Mouse (Mus musculus): ENCODE results near the gene Utrn. TPM values are rescaled to one million over a fixed set of nuclear protein-coding genes. Genes with fewer than 3 reads are reported as not detected.
A peak's percentile ranks its signal among the peaks of the same experiment; 100 is the strongest.

Utrn gene
- polyA plus RNA-seq, 1 experiment, result 14.9 TPM

DNA sequence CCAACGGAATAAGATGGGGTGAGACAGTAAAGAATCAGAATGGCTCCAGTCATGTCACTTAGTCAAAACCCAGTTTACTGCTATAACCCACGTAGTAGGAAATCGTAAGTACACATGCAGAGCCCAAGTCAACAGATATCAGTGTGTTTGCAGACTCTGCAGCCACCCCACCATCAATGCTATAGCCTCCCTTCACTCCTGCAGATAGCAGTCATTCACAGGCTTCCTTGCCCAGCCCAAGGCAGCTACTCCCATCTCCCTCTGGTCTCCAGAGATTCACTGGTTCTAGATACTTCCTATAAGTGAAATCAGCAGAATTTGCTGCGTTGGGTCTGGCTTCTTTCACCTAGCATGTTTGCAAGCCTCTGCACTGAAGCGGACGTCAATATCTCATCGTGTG, 54.8 kb downstream of the Utrn start:
- H3K4me3 ChIP-seq (ENCODE audit: extremely low read depth, insufficient read depth, insufficient read length), result no peak overlapping the region
- WGBS, result 79% methylated on average over 7 of the region's 7 CpGs

DNA sequence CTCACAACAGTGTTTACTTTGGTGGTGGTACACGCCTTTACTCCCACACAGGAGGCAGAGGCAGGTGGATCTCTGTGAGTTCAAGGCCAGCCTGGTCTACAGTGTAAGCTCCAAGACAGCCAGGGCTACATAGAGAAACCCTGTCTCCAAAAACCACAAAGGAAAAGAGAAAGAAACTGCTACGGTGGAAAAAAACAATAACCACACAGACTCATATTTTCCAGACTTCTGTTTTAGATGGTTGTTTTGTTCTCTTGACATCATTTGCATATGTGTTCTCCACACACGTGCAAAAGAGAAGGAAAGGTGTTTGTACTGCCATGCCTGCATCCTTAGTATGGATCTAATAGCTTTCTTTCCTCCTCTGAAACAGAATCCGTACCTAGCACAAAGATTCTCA, 55.3 kb downstream of the Utrn start:
- Histone ChIP-seq H3K27me3 (ENCODE audit: control insufficient read depth, insufficient read depth, low read length) (no peaks in the 10 kb centered on the region), H3K36me3 (ENCODE audit: control insufficient read depth, insufficient read depth, low read length) (no peaks in the 10 kb centered on the region), H3K27ac (ENCODE audit: insufficient read depth, low read length) (peak overlapping the region; percentile 85), H3K4me3 (ENCODE audit: extremely low read depth, insufficient read depth, insufficient read length) (peak overlapping the region; percentile 15), H3K4me1 (ENCODE audit: control insufficient read depth, insufficient read depth, insufficient read length) (peaks cover 14% of the 10 kb centered on the region; the same call in 1 of the 2 replicates)
- peak in 1 of 2 experiments; percentile 53 for DNase-seq (ENCODE audit: low read depth in 1 of 2, low spot score in 2 of 2)
- TF ChIP-seq CTCF (IDR thresholded peaks at IDR 0.05; ENCODE audit: extremely low read depth, insufficient read depth, insufficient read length, insufficient replicate concordance) (no peak), POLR2A (IDR thresholded peaks at IDR 0.05; ENCODE audit: low read depth, low read length) (no peak)
- WGBS, result 34% methylated on average over 4 of the region's 4 CpGs

More for the DNA sequence above, 54.8 kb downstream of the Utrn start:
- TF ChIP-seq POLR2A (IDR thresholded peaks at IDR 0.05; ENCODE audit: low read depth, low read length), result no peak
- TF ChIP-seq CTCF (IDR thresholded peaks at IDR 0.05; ENCODE audit: extremely low read depth, insufficient read depth, insufficient read length, insufficient replicate concordance), result no peak
- no peaks in the 10 kb centered on the region for H3K36me3 ChIP-seq (ENCODE audit: control insufficient read depth, insufficient read depth, low read length)
- H3K27me3 ChIP-seq (ENCODE audit: control insufficient read depth, insufficient read depth, low read length), result no peaks in the 10 kb centered on the region
- DNase-seq (ENCODE audit: low read depth in 1 of 2, low spot score in 2 of 2), result no peak
- peaks cover 14% of the 10 kb centered on the region; the same call in 1 of the 2 replicates for H3K4me1 ChIP-seq (ENCODE audit: control insufficient read depth, insufficient read depth, insufficient read length)
- peak overlapping the region; percentile 5; the same call in 1 of the 2 replicates for H3K27ac ChIP-seq (ENCODE audit: insufficient read depth, low read length)

DNA sequence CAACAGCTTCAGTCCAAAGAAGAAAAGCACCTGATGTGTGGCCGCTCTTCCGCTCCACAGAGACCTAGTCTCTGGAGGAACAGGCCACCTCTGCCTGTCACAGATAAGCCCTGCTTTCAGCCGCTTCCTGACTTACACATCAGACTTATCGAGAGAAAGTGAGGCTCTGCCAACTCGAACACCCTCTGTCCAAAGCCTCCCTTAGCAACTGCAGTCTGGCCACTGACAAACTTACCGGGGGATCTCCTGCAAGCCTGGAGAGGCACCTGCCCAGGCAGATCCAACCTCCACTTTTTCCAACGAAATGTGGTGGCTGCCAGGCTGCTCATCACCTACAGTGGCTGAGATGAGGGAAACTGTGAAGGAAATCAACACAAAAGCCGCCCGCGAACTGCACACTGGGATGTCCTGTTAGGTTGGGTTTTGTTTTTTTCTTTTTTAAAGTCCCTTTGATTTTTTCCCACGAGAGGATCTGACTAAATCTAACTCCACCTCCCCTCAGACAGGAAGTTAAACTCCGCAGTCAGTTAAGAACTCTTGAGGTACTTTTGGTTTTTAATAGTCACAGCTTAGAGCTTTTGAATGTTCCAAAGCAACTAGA, 55.9 kb downstream of the Utrn start:
- TF ChIP-seq CTCF (IDR thresholded peaks at IDR 0.05; ENCODE audit: extremely low read depth, insufficient read depth, insufficient read length, insufficient replicate concordance), result no peak
- TF ChIP-seq POLR2A (IDR thresholded peaks at IDR 0.05; ENCODE audit: low read depth, low read length), result peak; percentile 36; the same call in 1 of the 2 replicates
- Histone ChIP-seq H3K27me3 (ENCODE audit: control insufficient read depth, insufficient read depth, low read length) (no peaks in the 10 kb centered on the region), H3K36me3 (ENCODE audit: control insufficient read depth, insufficient read depth, low read length) (no peaks in the 10 kb centered on the region), H3K4me3 (ENCODE audit: extremely low read depth, insufficient read depth, insufficient read length) (peak overlapping the region; percentile 63), H3K27ac (ENCODE audit: insufficient read depth, low read length) (peak overlapping the region; percentile 88), H3K4me1 (ENCODE audit: control insufficient read depth, insufficient read depth, insufficient read length) (peaks cover 14% of the 10 kb centered on the region; the same call in 1 of the 2 replicates)
- peak; percentile 36 to 68 for DNase-seq (ENCODE audit: low read depth in 1 of 2, low spot score in 2 of 2)
- WGBS, result 1% methylated on average over 12 of the region's 12 CpGs

DNA sequence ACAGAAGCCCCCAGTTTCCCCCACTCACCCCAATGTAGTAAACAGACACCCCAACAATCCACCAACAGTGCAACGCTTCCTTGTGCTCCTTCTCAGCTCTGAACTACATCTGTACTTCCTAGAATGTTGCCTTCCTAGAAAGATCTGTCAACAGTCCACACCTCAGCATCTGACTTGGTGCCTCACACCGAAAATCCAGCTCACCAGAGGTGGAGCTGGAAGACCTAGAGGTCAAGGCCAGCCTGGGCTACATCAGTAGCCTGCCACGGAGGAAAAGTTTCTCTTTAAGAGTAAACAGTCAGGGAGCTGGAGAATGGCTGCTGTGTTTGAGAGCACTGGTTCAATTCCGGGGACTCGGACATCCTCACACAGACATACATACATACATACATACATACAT, 56.5 kb downstream of the Utrn start:
- no peaks in the 10 kb centered on the region for H3K27me3 ChIP-seq (ENCODE audit: control insufficient read depth, insufficient read depth, low read length)
- H3K27ac ChIP-seq (ENCODE audit: insufficient read depth, low read length), result peak overlapping the region; percentile 88
- H3K4me3 ChIP-seq (ENCODE audit: extremely low read depth, insufficient read depth, insufficient read length), result peak overlapping the region; percentile 63
- H3K4me1 ChIP-seq (ENCODE audit: control insufficient read depth, insufficient read depth, insufficient read length), result peaks cover 16% of the 10 kb centered on the region; the same call in 1 of the 2 replicates
- TF ChIP-seq CTCF (IDR thresholded peaks at IDR 0.05; ENCODE audit: extremely low read depth, insufficient read depth, insufficient read length, insufficient replicate concordance) (no peak), POLR2A (IDR thresholded peaks at IDR 0.05; ENCODE audit: low read depth, low read length) (no peak)
- DNase-seq (ENCODE audit: low read depth in 1 of 2, low spot score in 2 of 2), result no peak
- WGBS, result 20% methylated on average over 5 of the region's 5 CpGs
- H3K36me3 ChIP-seq (ENCODE audit: control insufficient read depth, insufficient read depth, low read length), result no peaks in the 10 kb centered on the region

DNA sequence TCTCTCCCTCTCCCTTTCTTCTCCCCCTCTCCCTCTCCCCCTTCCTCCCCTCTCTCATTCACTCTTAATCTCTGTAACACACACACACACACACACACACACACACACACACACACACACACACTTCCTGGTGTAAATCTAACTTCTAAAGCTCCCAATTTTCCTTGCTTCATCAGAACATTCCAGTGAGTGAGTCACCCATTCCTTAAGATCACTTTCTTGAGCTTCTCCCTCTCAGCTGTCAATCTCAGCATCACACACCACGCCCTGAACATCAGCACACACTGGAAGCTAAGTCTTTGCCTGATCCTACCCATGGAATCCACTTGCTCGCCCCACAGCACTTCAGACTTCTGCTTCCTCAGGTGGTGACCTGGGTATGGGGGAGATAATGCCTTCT, 58.3 kb downstream of the Utrn start:
- no peak for DNase-seq (ENCODE audit: low read depth in 1 of 2, low spot score in 2 of 2)
- H3K27me3 ChIP-seq (ENCODE audit: control insufficient read depth, insufficient read depth, low read length), result no peaks in the 10 kb centered on the region
- peaks cover 23% of the 10 kb centered on the region; the same call in 1 of the 2 replicates for H3K4me1 ChIP-seq (ENCODE audit: control insufficient read depth, insufficient read depth, insufficient read length)
- WGBS, result 75% methylated on average over 2 of the region's 2 CpGs
- no peak overlapping the region for H3K4me3 ChIP-seq (ENCODE audit: extremely low read depth, insufficient read depth, insufficient read length)
- H3K27ac ChIP-seq (ENCODE audit: insufficient read depth, low read length), result 0 out of 2 replicates have a peak overlapping the region, but pooled peaks have one; percentile 39
- TF ChIP-seq POLR2A (IDR thresholded peaks at IDR 0.05; ENCODE audit: low read depth, low read length), result no peak
- no peak for TF ChIP-seq CTCF (IDR thresholded peaks at IDR 0.05; ENCODE audit: extremely low read depth, insufficient read depth, insufficient read length, insufficient replicate concordance)
- no peaks in the 10 kb centered on the region for H3K36me3 ChIP-seq (ENCODE audit: control insufficient read depth, insufficient read depth, low read length)

DNA sequence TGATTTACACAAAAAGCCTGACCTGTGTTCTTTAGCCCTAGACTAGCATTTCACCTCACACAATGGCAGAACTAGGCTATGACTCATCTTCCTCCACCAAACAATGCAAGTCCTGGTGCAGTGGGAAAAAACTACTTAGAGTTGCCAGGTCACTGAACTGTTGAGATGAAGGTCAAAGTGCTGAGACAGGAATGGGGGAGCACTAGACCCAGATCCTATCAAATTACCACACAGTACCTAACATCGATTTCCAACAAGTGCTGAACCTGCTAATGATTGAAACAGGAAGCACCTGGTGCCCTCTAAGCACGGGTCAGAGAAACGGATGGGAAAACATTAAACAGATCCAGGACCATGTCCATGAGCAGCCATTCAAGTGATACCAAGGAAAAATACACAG, 59.5 kb downstream of the Utrn start:
- DNase-seq (ENCODE audit: low read depth in 1 of 2, low spot score in 2 of 2), result no peak
- WGBS, result 24% methylated on average over 3 of the region's 3 CpGs
- Histone ChIP-seq H3K27me3 (ENCODE audit: control insufficient read depth, insufficient read depth, low read length) (no peaks in the 10 kb centered on the region), H3K4me1 (ENCODE audit: control insufficient read depth, insufficient read depth, insufficient read length) (peaks cover 23% of the 10 kb centered on the region; the same call in 1 of the 2 replicates), H3K27ac (ENCODE audit: insufficient read depth, low read length) (no peak overlapping the region), H3K36me3 (ENCODE audit: control insufficient read depth, insufficient read depth, low read length) (no peaks in the 10 kb centered on the region), H3K4me3 (ENCODE audit: extremely low read depth, insufficient read depth, insufficient read length) (no peak overlapping the region)
- TF ChIP-seq POLR2A (IDR thresholded peaks at IDR 0.05; ENCODE audit: low read depth, low read length) (no peak), CTCF (IDR thresholded peaks at IDR 0.05; ENCODE audit: extremely low read depth, insufficient read depth, insufficient read length, insufficient replicate concordance) (no peak)

DNA sequence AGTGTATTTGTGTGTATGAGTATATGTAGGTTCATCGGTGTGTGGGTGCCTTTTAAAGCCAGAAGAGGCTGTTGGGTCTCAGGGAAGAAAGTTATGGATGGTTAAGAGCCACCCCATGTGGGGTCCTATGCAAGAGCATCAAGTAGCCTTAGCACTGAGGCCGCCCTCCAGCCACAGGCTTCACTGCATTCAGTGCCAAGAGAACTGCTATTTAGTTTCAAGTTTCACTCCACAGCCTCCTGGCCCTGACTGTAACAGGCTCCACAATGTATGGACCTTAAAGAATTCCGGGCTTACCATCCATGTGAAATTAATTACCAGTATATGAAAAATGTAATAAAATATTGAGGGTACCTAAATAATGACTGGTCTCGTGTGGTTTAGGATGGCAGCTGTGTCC, 60.7 kb downstream of the Utrn start:
- WGBS, result 93% methylated on average over 4 of the region's 4 CpGs
- TF ChIP-seq POLR2A (IDR thresholded peaks at IDR 0.05; ENCODE audit: low read depth, low read length) (no peak), CTCF (IDR thresholded peaks at IDR 0.05; ENCODE audit: extremely low read depth, insufficient read depth, insufficient read length, insufficient replicate concordance) (no peak)
- DNase-seq (ENCODE audit: low read depth in 1 of 2, low spot score in 2 of 2), result no peak

More for the DNA sequence above, 60.7 kb downstream of the Utrn start:
- no peaks in the 10 kb centered on the region for H3K36me3 ChIP-seq (ENCODE audit: control insufficient read depth, insufficient read depth, low read length)
- no peaks in the 10 kb centered on the region for H3K27me3 ChIP-seq (ENCODE audit: control insufficient read depth, insufficient read depth, low read length)
- H3K4me1 ChIP-seq (ENCODE audit: control insufficient read depth, insufficient read depth, insufficient read length), result peaks cover 23% of the 10 kb centered on the region; the same call in 1 of the 2 replicates
- no peak overlapping the region for H3K27ac ChIP-seq (ENCODE audit: insufficient read depth, low read length)
- H3K4me3 ChIP-seq (ENCODE audit: extremely low read depth, insufficient read depth, insufficient read length), result no peak overlapping the region

Measured in spleen, adult 2 months (tissue).